Mouse (Mus musculus) hematopoietic stem cell, adult 5-6 weeks (primary cell): Measurements from ENCODE around the gene Car11. TPM values are rescaled to one million over a fixed set of nuclear protein-coding genes. Genes with fewer than 3 reads are reported as not detected.
"Not testable (repeated sequence)": the region's sequence is repeated elsewhere in the genome, so short reads cannot be mapped to it uniquely, and the experiment has no call there.

Experiments used
- ATAC-seq, 2 experiments: fragments of 125-278 bp in 1 of 2; replicated peaks in 1 of 2; 2 replicates each; pipeline ENCODE4 v1.8.0; 2016 to 2017; ENCODE audit warnings: inconsistent platforms in 2 of 2, mild to moderate bottlenecking in 2 of 2, moderate number of reproducible peaks in 2 of 2, low read depth in 1 of 2, moderate TSS enrichment in 1 of 2; ENCODE audit not compliant: low FRiP score in 2 of 2, poor library complexity in 2 of 2, severe bottlenecking in 2 of 2, insufficient read depth in 1 of 2, low TSS enrichment in 1 of 2
- total RNA-seq: library from RNA; stranded (forward); fragments of 172-1452, 232-1000 nt; gene quantifications from 2 replicates; pipeline ENCODE4 v1.2.3, GENCODE M21; 2017

Gene Car11
- total RNA-seq = 0.30 and 1.1 TPM in 2 replicates

DNA sequence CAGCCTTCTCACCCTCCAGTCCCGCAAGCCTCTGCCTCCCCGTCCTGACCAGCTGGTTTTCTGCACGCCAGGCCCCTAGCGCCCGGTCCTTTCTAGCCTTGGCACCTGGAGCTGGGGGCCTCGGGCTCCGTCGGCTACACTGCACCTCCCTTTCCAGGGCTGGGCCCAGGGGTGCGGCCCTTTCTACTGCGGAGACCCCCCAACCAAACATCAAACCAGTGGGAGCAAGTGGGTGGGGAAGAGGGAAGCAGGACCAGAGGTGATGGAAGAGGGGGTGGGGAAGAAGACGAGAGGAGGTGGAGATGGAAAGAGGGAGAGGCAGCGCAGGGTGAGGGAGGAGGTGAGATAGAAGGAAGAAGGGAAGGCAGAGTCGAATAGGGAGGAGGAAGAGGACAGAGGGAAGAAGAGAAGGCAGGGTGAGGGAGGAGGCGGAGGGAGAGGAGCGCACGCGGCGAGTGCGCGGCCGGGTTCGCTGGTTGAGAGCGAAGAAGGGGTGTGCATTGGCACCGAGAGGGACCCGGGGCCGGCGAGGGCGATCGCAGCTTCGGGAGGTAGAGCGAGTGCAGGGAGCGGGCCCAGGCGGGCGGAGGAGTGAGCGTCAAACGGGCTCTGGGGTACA, at the start of gene Car11:
Car11 (plus strand) TSS at position 321 of the 619 bp plus-strand sequence.
- ATAC-seq = no peak

GRCm38 (mm10) chr7:45650484-45650883, 49.2 kb upstream of the Car11 start:
- ATAC-seq = not testable (repeated sequence)

- ATAC-seq = peak in 1 of 2 experiments; percentile 17; a peak in 1 of 4 replicates
These were observed 45.1 kb upstream of the Car11 start for GRCm38 (mm10) chr7:45654424-45655047.

GRCm38 (mm10) chr7:45660746-45661478, 38.7 kb upstream of the Car11 start:
- ATAC-seq = peak; percentile 56 to 74; a peak in 3 of 4 replicates

DNA sequence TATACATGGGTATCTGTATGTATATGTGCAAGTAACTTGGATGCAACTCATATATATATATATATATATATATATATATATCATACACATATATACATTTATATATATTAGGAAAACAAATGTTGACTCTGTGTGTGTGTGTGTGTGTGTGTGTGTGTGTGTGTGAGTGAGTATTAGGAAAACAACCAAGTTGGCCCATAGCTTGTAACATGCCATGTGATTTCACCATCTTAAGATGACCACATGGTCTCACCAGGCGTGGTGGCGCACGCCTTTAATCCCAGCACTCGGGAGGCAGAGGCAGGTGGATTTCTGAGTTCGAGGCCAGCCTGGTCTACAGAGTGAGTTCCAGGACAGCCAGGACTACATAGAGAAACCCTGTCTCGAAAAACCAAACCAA, 37.9 kb upstream of the Car11 start:
- ATAC-seq = not testable (repeated sequence)

- ATAC-seq = no peak
These were observed 34.1 kb upstream of the Car11 start for GRCm38 (mm10) chr7:45665303-45666138.

DNA sequence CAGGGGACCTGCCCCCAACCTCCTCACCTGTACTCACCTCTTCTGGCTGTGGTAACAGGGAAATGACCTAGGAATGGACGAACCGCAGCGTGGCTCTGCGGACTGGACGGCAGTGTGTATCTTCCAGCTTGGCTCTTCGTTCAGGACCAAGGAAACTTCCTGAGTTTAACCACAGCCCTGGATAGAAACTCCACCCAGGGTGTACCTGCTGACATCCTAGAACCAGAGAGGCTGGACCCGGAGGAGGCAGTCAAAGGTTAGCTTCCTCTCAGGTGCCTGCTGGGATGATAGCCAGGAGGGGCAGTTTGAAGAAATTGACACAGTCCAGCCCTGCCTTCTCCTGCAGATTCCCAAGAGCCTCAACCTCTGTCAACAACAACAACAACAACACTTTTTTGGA, 33.5 kb upstream of the Car11 start, which contains the start of gene Fut2:
Fut2 (minus strand) TSS at position 234 of the 400 bp plus-strand sequence.
- no peak for ATAC-seq

GRCm38 (mm10) chr7:45667761-45668160, 31.9 kb upstream of the Car11 start:
- ATAC-seq = no peak

DNA sequence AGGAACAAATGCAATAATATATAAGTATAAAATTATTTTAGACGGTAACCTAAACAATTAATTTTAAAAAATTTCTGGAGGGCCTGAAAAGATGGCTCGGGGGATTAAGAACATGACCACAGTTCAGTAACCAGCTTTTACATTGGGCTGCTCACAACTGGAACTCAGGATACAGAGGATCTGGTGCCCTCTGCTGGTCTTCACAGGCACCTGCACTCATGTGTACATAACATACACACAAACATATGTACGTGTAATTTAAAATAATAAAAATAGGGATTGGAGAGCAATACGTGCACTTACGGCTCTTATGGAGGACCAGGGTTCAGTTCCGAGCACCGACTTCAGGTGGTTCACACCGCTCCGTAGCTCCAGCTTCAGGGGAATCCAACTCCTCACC, 30.7 kb upstream of the Car11 start:
- ATAC-seq = no peak

DNA sequence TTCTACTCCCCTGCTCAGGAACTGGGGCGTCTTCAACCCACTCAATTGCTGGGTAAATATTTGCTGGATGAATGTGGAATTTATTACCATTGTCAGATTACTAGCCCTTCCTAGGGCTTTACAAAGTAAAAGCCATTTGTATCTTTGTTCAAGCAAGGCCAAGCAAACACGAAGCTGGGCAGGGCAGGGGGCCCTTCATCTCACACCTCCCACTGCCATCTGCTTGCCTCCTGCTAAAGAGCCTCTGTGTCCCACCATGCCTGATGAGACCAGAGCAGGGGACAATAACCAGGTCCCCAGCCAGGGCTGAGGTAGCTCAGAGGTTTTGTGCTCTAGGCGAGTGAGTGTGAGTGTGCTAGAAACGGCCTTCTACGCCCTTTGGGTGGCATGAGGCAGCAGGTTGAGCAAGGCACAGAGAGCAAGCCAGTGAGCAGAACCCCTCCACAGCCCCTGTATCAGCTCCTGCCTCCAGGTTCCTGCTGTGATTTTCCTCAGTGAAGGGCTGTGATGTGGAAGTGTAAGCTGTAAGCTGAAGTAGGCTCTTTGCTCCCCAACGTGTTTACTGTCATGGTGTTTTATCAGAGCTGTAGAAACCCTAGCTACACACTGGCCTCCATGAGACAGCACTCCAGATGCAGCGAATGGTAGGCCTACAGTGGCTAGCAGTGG, 21.9 kb upstream of the Car11 start:
- ATAC-seq = no peak

DNA sequence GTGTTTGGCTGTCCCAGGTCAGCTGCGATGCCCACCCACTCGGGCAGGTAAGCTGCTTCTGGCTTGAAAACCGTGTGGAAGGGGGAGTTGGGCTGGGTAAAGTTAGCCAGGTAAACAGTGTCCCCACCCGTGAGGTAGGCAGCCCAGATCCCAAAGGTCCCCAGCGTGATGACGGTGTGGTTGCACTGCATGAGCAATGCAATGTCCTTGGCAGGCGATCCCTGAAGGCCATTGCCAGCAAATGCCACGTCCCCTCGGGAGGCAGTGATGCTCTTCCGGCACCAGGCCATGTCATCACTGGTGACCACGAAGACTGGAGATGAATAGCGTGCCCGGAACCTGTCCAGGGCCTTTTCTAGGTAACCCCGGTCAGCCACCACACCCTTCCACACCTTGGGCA, 21.1 kb upstream of the Car11 start:
- ATAC-seq = no peak

DNA sequence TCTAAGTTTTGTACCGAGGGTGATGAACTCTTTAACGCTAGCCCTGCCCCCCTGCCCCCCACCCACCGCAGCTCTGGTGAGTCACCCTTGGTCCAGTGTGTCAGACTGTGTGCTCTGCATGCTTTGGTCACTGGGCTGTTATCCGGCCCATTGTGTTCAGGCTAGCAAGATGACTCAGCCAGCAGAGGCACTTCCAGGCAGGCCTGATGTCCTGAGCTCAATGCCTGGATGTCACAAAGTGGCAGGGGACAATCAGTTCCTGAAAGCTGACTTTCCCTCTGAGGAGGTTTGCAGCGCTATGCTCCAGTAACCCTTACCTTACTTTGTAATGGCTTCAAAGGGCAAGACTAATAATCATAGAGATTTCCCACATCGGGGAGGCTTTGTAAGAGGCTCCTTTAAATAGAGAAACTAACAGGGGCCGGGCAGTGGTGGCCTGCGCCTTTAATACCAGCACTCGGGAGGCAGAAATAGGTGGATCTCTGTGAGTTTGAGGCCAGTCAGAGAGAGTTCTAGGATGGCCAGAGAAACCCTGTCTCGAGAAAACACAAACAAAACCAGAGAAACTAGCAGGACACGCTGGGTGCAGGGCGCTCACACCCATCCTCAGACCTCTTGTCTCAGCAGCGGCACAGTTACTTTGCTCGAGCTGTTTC, 19.5 kb upstream of the Car11 start:
- no peak for ATAC-seq

DNA sequence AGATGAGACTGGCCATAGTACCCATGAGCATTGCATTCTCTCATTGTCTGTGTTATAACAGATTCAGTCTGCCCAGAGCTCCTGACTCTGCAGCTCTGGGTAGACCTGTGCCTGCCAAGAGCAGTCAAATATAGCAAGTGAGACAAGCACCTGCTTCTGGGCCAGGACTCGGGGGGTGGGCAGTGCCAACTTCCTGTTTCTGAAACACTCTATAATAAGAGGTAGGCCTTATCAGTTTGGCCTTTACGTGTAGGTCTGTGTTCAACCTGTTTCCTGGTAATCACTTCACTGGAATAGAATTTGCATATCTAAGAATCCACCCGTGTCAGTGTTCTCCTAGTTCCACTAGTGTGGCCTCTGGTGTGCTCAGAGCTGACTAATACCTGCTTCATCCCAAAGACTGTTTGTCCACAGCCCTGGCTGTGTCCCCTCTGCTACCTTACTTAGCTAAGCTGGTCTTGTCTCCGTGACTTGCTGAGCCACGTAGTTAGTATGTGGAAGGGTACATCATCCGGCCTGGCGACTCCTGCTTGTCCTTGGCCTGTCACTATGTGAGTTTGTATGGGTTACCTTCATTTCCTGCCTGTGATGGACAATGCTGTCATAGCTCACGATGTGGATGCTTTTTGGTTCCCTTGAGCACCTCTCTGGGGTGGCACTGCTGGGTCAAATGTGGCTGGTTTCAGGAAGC, 18.5 kb upstream of the Car11 start:
- peak; percentile 50 to 66 for ATAC-seq

DNA sequence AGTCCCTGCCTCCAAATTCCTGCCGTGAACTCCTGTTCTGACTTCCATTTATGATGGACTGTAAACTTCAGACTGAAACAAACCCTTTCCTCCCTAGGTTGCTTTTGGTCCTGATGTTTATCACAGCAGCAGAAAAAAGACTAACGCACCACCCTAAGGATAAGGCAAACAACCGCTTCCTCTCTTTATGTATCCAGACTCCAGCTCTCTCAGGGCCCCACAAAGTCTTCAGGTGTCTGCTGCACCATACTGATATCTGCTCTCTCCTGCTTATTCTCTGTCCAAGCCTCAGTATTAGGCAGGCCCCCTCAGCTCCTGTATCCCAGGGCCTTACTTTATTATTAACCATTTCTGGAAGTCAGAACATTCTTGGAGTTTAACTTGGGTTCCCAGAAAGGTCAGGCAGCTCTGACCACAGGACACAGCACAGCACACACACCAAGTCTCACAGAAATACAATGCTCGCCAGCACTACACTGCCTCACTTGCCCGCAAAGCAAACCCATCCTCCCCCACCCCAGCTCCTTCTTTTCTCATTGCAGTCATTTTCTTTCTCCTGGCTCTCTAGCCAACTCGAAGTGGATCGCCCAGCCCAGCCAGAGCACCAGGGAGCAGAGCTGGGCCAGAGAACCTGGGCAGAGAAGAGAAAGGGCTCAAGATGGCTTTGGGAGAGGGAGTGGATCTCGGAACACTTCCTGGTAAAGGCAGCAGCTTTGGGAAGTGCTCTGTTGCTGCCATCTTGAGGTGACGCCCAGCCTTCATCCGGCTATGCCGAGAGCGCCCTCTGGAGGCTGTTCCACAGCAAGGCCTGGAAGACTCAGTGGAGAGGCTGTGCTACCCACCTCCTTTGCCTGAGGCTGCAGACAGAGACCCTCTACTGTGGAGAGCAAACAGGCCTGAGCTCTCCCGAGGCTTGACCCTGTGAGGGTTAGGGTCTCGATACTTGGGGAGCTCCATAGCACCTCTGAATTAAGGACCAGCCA, 17.2 kb upstream of the Car11 start:
- peak; percentile 57 to 68; a peak in 3 of 4 replicates for ATAC-seq

DNA sequence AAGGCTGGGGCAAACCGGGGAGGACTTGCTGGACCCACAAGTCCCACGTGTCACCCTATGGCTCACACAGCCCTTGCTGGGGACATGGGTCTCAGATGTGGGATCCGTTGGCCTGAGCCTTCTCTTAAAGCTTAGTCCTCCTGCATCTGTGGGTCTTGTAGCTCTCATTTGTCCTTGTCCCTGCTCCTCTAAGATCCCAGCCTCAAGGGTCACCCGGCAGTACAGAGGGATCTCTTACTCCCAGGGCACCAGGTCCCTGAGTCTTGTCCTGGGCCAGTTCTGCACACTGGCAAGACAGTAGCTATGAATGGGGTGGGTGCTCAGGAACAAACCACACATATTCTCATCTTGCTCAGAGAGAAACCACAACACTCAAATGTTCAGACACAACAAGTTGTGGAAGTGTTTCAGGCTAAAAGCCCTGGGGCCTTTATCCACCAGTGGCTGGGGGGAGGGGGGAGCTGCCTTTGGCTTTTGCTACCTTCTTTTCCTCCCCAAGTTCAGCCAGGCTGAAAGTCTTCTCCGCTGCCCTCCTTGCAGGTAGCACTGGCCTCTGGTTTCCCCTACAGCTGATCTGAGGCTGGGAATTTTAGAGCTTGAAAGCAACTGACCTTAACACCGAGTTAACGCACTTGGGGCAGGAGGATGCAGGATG, 16.1 kb upstream of the Car11 start, which contains the start of gene Ntn5:
Ntn5 (plus strand) TSS at position 627 of the 655 bp plus-strand sequence.
- no peak for ATAC-seq
